19 mouse cellular contexts compared by ENCODE assay signal in genomic region chr19:35957656-35958055, GRCm38 (mm10).
"Had no signal": no experiment of that assay in that cellular context is flagged by ENCODE, and none has a peak within 500 bp of the region (broad histone marks: within the 10 kb centered on the region; RNA-seq: fewer than 3 reads in every experiment).

No protein-coding gene starts in this region.

- H3K4me1 ChIP-seq: midbrain, embryonic 10.5 days; midbrain, embryonic 12.5 days; neural tube, embryonic 13.5 days; neural tube, embryonic 15.5 days had no signal

- ATAC-seq: midbrain, embryonic 16.5 days had no signal

- DNase-seq: lung, adult 18-20 months; lung, embryonic 14.5 days; lung, postnatal 10 days; lung, postnatal 4 days; midbrain, embryonic 14.5 days; retina, postnatal 1 day; right cerebral cortex, adult 18-20 months; right cerebral cortex, postnatal 25 days; right cerebral cortex, postnatal 4 days; spleen, adult 18-20 months; thymus, adult 18-20 months; thymus, postnatal 14 days; thymus, postnatal 36 days had no signal

- H3K27me3 ChIP-seq: midbrain, embryonic 12.5 days; neural tube, embryonic 13.5 days; neural tube, embryonic 15.5 days had no signal

- H3K9ac ChIP-seq: lung, embryonic 14.5 days; midbrain, embryonic 12.5 days; neural tube, embryonic 13.5 days; neural tube, embryonic 15.5 days had no signal

- H3K4me3 ChIP-seq: midbrain, embryonic 10.5 days; midbrain, embryonic 12.5 days; myocyte; neural tube, embryonic 13.5 days; neural tube, embryonic 15.5 days had no signal

- H3K36me3 ChIP-seq: midbrain, embryonic 10.5 days; midbrain, embryonic 12.5 days; neural tube, embryonic 13.5 days; neural tube, embryonic 15.5 days had no signal

- H3K9me3 ChIP-seq: midbrain, embryonic 10.5 days; midbrain, embryonic 12.5 days; neural tube, embryonic 13.5 days; neural tube, embryonic 15.5 days had no signal

- H3K4me2 ChIP-seq: lung, embryonic 14.5 days; midbrain, embryonic 12.5 days; neural tube, embryonic 13.5 days; neural tube, embryonic 15.5 days had no signal

- H3K27ac ChIP-seq: midbrain, embryonic 10.5 days; midbrain, embryonic 12.5 days; neural tube, embryonic 13.5 days; neural tube, embryonic 15.5 days had no signal
